Mouse (Mus musculus): ENCODE measurements around the gene 4930486L24Rik.
"Not testable (repeated sequence)": the region's sequence is repeated elsewhere in the genome, so short reads cannot be mapped to it uniquely, and the experiment has no call there.

Gene 4930486L24Rik

DNA sequence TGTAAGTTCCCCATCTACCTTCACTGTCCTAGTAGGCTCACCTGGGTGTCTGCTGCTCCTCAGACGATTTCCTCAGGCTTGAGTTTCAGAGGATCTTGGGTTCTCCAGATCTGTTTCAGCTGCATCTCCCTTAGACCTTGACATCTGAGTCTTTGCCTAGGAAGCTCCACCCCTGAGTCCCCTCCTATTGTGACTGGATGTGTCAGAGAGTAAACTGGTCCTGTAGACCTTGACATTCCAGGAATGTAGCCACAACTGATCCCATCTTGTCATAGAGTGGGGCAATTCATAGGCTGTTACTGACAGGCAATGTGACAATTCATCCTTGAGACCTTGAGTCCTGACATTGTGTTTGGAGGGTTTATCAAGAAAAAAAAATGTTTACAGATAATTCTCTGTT is at the start of gene 4930486L24Rik:
Gene 4930486L24Rik, minus strand, starts transcription at position 195 of the 400 bp plus-strand sequence.
- no peak for DNase-seq

DNA sequence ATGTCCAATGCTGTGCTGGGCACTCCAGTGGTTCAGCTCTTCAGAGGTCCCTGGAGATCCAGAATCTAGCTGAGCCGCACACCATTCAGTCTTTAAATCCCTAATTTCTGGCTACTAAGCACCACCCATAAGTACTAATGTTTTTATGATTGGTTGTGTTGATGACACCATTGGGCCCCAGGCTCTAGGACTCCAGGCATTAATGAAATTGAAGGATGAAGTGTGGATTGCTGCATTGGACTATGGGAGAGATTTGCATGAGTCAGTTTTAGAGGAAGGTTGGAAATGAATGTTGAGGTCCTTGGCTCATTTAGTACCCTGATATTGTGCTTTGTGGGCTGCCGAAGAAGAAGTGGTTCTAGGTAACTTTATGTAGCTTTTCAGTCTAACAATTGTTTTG is 40.5 kb upstream of the 4930486L24Rik start, which contains the start of gene Tpbpb:
Gene Tpbpb, minus strand, starts transcription at position 101 of the 400 bp plus-strand sequence.
- not testable (repeated sequence) for DNase-seq

DNA sequence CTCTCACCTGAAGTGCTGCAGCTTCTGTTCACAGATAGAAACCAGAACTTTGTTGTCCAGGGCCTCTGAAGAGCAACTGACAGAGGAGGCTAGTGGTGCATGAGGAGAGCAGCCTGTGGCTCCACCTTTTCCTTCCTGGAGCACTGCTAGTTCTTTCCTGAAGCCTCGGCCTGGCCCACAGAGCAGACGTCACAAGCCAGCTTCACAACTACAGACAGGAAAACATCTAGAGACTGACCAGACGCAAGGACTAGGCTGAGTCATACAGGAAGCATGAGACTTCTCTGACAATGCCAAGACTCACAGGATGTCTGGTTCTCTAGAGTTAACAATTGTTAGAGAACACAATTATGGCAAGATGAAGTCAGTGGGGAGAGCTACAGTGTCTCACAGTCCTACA is 33.1 kb upstream of the 4930486L24Rik start, which contains the start of gene Ctla2b:
Gene Ctla2b, minus strand, starts transcription at position 120 of the 400 bp plus-strand sequence.
- no peak for DNase-seq

DNA sequence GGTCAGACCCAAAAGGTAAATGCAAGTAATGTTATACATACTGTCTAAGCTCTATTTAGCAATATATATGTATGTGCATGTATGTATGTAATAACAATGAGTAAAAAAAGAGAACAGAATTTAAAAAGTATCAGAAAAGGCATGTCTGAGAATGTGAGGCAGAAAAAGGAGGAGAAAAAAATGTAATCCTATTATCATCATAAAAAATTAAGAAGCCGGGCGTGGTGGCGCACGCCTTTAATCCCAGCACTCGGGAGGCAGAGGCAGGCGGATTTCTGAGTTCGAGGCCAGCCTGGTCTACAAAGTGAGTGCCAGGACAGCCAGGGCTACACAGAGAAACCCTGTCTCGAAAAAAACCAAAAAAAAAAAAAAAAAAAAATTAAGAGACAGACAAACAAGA is 32.5 kb upstream of the 4930486L24Rik start, which contains the start of gene Gm49392:
Gene Gm49392, minus strand, starts transcription at position 101 of the 400 bp plus-strand sequence.
- DNase-seq = not testable (repeated sequence)

DNA sequence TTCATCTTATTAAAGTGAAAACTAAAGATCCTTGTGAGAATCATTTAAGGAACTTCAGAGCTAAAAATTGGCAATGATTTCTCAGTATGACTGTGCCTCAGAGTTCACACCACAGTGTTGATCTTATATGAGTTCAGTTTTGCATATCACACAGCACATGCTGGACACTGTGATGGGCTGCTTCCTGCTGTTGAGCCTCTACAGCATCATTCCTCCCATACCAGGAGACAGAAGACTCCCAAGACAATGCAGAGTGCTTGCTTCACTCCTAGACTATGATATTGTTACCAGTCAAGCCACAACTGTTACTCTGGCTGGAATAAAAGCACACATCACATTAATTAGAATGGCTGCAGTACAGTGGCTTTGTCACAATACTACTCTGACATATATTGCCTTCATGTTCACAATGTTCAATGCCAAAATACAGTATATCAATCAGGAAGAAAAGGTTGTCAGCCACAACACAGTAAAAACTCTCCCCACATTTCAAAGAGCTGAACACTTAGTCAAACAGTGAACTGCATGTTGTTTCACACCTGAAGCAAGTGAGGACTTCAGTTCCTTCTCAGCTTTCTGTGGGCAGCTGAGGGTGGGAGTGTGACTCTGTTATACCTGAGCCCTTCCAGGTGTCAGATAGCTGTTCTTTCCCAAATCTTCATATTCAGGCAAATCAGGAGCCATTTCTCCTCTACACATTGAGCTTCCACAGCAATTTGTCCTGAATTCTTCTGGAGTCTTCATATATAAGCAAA is 31.3 kb upstream of the 4930486L24Rik start:
- DNase-seq = no peak

DNA sequence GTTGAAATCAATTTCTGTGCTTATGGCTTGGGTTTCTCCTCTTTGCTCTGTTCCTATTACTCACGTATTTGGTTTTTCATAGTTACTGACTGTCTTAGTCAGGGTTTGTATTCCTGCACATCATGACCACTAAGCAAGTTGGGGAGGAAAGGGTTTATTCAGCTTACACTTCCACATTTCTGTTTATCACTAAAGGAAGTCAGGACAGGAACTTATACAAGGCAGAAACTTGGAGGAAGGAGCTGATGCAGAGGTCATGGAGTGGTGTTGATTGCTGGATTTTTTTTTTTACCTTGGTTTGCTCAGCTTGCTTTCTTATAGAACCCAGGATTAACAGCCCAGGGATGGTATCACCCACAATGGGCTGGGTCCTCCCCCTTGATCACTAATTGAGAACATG is 28.0 kb upstream of the 4930486L24Rik start:
- no peak for DNase-seq

DNA sequence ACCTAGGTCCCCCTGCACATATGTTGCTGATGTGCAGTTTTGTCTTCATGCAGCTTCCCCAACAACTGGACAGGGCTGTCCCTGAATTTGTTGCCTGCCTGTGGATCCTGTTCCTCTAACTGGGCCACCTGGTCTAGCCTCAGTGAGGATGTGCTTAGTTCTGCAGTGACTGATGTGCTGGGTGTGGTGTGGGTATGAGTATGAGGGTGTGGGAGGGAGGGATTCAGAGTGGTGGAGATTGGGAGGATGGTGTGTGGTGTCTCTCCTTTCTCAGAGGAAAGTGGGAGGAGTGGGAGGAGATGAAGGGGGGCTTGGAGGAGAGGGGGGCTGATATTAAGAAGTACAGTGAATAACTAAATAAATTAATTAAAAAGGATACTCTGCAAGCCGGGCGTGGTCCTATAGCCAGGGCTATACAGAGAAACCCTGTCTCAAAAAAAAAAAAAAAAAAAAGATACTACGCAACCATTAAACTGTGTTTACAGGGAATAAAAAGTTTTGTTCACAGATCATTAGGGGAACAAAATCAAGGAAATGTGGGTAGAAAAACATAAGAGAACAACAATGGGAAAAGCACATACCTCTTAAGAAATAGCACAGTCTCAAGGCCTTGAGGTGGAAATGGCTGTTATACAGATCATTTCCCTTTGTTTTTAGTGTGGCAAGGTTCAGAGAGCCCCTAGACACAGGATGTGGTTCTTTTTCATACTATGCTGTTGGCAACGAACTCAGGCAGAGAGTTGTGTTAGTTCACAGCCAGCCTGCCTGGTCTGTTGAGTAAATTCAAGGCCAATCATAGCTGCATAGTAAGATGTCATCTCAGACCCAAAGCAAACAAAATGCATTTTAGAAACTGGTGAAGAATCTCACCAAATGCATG is 15.8 kb downstream of the 4930486L24Rik start:
- DNase-seq = no peak

DNA sequence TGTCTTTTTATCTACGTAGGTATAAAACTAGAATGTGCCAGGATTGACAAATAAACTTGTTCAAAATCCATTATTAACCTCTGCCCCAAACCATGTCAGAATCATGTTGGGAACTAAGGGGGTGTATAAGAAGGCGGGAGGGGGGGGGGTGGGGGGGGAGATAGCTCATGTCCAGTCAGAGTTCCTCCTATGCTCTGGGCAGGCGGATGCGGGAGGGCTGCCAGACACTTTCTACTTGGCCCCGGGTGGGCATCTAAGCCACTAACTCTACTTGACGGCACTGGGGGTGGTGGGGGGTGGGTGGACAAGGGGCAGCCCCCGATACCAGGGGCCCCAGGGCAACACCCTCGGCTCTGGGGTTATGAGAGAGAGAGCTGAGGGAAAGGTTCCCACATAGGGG is 21.1 kb downstream of the 4930486L24Rik start:
- no peak for DNase-seq

DNA sequence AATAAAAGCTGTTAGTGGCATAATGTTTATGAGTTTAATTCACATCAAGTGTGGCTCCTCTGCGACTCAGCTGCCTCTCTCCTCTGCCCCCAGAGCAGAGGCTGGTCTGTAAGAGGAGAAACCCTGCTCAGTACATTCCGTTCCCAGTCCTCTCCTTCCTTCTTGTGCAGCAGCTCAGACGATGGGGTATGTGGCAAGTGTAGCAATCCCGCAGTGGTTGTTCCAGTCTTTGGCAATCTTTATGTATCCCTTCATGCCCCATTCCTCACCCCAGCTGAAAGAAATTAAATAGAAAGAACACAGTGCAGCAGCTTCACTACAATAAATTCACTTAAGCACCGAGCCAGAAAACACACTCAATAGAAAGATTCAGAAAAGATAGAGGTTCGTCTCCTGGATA is 21.6 kb downstream of the 4930486L24Rik start:
- no peak for DNase-seq

DNA sequence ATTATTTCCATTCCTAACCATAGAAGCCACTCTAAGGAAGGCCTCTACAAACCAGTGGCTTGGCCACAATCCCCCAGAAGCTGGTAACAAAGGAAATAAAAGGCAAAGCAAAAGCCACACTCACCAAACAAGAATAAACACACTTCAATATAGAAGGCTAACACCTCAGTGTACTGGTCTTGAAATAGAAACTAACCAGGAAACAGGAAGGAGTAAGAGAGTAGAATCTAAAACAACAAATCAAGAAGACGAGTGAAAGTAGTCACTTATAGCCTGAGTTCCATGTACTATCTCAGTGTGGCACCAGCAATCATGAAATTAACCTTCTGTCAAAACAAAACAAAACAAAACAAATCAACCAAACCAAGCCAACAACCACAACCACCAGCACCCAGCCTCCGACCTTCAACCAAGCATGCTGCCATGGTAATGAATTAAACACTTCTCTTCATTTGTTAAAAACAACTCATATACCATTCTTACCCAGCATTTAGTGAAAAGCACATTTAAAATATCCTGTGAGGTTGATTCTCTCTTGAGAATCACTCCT is 24.8 kb downstream of the 4930486L24Rik start:
- no peak for DNase-seq

DNA sequence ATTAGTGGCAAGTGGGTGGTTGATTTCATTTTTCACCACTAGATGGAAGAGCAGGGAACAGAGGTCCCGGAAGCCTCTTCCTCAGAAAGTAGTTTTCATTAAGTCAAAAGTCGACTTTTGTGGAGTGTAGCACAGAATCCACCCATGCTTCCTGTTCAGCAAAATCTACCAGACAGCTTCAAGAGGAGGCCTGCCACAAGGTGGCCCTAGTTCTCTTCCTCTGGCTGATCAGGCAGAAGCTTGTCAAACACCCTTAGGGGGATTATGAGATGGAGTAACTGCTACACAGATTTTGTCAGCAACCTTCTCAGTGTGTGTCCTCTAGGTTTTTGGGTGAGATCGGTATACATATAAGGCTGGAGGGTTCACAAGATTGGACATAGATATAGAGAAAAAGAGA is 38.2 kb downstream of the 4930486L24Rik start:
- DNase-seq = no peak

DNA sequence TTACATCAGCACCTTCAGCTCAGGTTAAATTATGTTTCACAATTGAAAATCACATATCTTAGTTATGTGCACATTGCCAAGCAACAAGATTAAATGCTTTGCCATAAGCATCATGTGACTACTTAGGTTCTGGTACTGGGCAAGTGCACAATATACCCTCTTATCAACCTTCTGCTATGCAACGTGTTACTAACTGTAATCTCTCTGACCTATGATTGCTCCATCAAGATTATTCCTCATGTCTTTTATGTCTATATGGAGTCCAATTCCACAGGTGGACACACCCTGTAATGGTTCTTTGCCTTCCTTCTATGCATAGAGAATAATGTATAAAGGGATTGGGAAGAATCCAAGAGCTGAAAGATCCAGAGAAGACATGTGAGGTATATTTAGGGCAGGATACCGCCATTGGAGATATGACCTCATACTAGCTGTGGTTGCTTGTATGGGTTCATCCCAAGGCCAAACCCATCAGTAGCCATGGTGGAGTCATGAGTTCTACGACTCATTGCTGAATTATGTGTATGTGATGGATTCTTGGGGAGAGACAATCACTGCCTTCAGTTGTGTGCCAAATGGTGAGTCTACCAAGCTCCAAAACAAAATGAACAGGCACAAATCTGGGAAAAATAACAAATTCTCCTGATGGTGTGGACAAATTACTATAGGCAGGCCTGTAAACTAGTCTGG is 43.6 kb downstream of the 4930486L24Rik start:
- DNase-seq = no peak

DNA sequence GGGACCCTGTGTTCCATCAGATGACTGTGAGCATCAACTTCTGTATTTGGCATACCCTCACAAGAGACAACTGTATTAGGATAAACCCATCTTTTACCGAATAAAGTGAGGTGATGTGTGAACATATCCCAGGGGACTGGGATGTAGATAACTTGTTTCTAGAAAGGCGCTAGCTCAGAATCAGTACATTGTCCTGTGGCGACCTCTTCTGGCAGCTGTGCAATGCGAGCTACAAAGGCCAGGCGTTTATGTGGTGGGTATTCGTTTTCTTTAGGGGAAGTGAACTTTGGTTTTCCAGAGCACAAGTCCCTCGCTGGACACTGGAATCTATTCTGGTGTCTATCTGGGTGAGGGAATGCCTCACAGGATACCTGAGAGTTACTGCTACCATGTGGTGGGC is 44.8 kb downstream of the 4930486L24Rik start:
- no peak for DNase-seq

DNA sequence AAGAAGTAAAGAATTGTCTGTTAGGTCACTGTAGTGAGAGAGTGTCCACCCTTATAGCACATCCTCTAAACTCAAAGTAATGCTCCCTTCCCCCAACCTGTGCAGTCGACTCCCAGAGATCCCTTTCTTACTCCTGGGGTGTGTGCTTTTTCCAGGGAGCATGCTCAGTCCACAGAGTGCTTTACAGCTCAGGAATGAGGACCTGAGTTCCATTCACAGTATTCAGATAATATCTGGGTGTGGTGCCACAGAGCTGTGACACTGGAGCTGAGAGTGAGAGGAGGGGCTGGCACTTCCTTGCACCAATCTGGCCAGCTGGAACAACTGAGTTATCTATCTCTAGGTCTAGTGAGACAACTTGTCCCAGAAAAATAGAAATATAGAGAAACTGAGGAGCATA is 50.6 kb downstream of the 4930486L24Rik start:
- DNase-seq = no peak

DNA sequence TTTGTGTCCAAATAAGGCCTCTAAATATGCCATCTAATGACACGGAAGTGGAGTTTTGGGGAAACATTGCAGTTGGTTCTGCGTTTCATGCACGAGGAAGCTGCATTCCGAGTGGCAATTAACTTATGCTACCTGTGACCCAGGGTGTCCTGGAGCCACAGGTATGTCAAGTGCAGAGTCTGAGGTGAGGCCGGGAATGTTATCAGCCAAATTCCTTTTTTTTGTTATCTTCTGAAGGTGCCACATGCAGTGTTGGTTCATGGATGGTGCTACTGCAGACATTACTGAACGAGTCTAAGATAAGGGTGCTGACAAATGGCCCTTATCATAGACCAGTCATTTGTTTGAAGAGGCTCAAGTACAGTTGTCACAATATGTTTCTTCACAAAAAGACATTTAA is 51.5 kb downstream of the 4930486L24Rik start:
- no peak for DNase-seq

DNA sequence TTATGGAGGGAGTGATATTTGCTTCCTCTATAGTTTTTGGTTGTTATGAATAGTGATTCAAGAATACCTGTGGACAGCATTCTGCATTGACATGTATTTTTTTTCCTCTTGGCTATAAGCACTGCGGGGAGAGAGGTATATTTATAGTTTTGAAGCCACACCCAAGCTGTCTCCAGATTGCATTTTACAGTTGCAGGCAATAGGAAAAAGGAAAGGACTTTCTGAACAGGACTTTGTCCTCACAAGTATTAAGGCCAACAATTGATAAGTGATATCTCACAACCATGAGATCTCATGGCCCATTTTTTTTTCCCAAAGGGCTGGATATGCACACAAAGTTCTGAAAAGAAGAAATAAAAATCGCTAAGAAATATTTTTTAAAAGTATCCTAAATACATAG is 54.6 kb downstream of the 4930486L24Rik start:
- DNase-seq = no peak

DNA sequence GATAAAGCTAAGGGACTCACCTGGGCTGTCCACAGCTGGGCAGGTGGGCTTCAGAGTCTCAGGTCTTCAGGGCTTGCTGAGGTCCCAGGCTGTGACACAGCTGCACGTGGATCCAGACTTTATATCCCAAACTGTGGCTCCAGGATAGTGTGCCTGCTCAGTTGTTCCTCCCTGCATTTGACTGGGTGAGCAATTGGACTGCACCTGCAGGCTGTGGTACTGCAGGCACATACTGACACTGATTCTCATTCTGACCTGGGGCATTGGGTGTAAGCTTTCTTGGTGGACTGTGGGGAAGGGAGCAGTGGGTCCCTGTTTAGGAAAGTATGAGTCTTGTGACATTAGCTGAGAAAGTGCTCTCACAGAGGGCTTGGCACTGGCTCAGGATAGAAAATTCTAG is 61.5 kb downstream of the 4930486L24Rik start, which contains the start of gene Ctsll3:
Gene Ctsll3, minus strand, starts transcription at position 101 of the 400 bp plus-strand sequence.
- DNase-seq = no peak
